Mouse (Mus musculus): Measurements from ENCODE around the gene Atp5mpl. TPM values are rescaled to one million over a fixed set of nuclear protein-coding genes. Genes with fewer than 3 reads are reported as not detected.
"Not testable (repeated sequence)": the region's sequence is repeated elsewhere in the genome, so short reads cannot be mapped to it uniquely, and the experiment has no call there.

The Atp5mpl gene
- polyA plus RNA-seq, 1 experiment from 2014 or later, result 644 TPM

DNA sequence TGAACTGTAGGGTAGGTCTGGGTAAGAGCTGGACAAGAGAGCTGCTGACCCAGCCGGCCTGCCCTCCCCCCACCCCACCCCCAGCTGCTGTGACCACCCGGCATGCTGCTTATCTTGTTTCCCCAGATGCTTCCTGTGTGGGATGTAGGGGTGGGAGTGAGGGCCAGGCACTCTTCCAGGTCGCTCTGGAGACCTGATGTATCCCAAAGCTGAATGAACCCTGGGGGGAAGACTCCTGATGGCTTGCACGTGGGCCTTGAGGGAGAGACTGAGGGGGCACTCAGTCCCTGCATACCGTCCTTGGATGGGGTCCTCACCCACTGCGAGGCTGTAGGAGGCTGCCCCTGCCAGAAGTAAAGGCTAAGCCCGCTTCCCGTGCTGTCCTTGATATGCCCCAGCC lies 21.7 kb downstream of the Atp5mpl start:
- H3K9me3 ChIP-seq (ENCODE audit: control insufficient read depth, low read length), result no peaks in the 10 kb centered on the region
- DNase-seq (no peak), ATAC-seq (ENCODE audit: low FRiP score, low TSS enrichment) (no peak)

DNA sequence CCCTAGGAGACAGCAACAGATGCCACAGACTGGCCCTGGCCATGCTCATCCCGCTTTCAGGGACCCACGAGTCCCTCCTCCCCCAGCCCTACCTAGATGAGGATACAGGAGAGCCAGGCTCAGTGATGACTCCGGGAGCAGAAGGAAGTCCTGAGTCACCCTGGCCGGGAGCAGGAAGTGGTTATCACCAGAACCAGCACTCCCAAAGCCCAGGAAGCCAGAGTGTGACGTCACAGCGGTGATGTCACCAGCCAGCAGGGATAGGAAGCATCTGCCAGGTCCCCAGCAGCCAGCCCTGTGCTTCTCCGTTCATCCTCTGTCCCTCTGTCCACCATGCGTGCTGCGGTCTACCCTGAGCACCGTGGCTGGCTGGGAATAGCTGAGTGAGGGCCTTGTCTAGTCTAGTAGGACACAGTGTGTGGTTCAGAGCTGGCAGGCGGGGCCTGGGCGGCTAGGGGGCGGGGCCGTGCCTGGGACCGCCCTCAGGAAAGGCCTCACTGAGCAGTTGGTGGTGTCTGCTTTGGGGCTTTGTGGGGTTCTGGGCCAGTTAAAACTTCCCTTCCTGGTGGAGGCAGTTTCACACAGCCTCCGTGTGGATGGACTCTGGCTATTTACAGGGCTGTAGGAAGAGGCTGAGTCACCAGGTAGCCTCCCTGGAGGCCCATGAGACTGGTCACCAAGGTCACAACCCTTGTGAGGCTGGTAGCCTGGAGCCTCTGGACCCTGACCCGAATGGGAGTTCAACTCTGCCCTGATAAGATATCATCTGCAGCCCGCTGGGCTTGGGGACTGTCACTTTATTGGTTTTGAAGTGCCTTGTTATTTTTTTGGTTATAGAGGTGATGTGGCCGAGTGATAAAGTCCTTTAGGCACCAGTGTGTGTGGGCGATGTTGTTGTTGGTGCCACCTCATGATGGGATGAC lies 22.5 kb downstream of the Atp5mpl start:
- H3K9me3 ChIP-seq (ENCODE audit: control insufficient read depth, low read length); H3K9ac ChIP-seq (replicated peaks; ENCODE audit: low read length); ATAC-seq (ENCODE audit: low FRiP score, low TSS enrichment); H3K4me3 ChIP-seq (replicated peaks; ENCODE audit: low read depth, low read length); H3K4me2 ChIP-seq (ENCODE audit: low read length); H3K27me3 ChIP-seq (ENCODE audit: control insufficient read depth, insufficient read depth, low read length); H3K4me1 ChIP-seq (ENCODE audit: control insufficient read depth, insufficient read depth, low read length); H3K27ac ChIP-seq (replicated peaks; ENCODE audit: low read depth, low read length); H3K36me3 ChIP-seq (ENCODE audit: control insufficient read depth, insufficient read depth, low read length); DNase-seq: not testable (repeated sequence)
- 74% methylated on average over 16 of the region's 20 CpGs for whole genome bisulfite sequencing

More for the DNA sequence above, 21.7 kb downstream of the Atp5mpl start:
- WGBS, result 71% methylated on average over 8 of the region's 8 CpGs
- H3K27me3 ChIP-seq (ENCODE audit: control insufficient read depth, insufficient read depth, low read length), result no peaks in the 10 kb centered on the region
- H3K4me3 ChIP-seq (replicated peaks; ENCODE audit: low read depth, low read length), result no peak overlapping the region
- H3K9ac ChIP-seq (replicated peaks; ENCODE audit: low read length), result no peak overlapping the region
- no peak overlapping the region; the same call in 1 of the 2 replicates for H3K27ac ChIP-seq (replicated peaks; ENCODE audit: low read depth, low read length)
- H3K4me1 ChIP-seq (ENCODE audit: control insufficient read depth, insufficient read depth, low read length), result no peaks in the 10 kb centered on the region
- H3K36me3 ChIP-seq (ENCODE audit: control insufficient read depth, insufficient read depth, low read length), result no peaks in the 10 kb centered on the region
- H3K4me2 ChIP-seq (ENCODE audit: low read length), result no peak overlapping the region

DNA sequence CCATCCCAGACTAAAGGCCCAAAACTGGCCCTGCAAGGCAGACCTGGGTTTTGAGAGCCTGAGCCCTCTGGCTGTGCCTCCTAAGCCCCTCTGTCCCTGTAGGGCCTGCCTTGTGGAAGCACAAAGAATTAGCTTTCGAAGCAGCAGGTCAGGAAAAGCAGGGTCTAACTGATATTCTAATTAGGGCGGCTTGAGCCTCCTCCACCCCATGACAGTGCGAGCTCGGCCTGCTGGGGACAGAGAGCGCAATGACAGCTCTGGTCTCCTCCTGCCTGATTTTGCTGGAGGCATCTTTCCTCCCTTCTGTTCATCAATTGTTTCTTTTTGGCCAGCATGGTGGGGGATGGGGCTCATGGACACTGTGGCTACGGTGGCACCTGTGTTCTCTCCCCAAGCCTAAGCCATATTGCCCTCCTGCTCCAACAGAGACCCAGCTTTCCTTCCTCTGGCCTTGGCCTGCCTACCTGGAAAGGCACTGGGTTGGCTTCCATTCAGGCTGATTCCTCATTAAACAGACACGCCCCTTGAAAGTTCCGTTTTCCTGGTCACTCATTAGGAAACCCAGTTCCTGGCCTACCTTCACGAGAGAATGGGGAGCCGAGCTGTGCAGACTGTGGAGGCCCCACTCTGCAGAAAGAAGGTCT lies 23.2 kb downstream of the Atp5mpl start:
- no peaks in the 10 kb centered on the region for H3K36me3 ChIP-seq (ENCODE audit: control insufficient read depth, insufficient read depth, low read length)
- H3K9ac ChIP-seq (replicated peaks; ENCODE audit: low read length), result no peak overlapping the region
- no peak overlapping the region for H3K4me3 ChIP-seq (replicated peaks; ENCODE audit: low read depth, low read length)
- no peak overlapping the region for H3K4me2 ChIP-seq (ENCODE audit: low read length)
- 61% methylated on average over 10 of the region's 10 CpGs for WGBS
- H3K9me3 ChIP-seq (ENCODE audit: control insufficient read depth, low read length), result no peaks in the 10 kb centered on the region
- no peak for DNase-seq
- ATAC-seq (ENCODE audit: low FRiP score, low TSS enrichment), result no peak
- no peaks in the 10 kb centered on the region for H3K4me1 ChIP-seq (ENCODE audit: control insufficient read depth, insufficient read depth, low read length)
- no peaks in the 10 kb centered on the region for H3K27me3 ChIP-seq (ENCODE audit: control insufficient read depth, insufficient read depth, low read length)
- H3K27ac ChIP-seq (replicated peaks; ENCODE audit: low read depth, low read length), result no peak overlapping the region

DNA sequence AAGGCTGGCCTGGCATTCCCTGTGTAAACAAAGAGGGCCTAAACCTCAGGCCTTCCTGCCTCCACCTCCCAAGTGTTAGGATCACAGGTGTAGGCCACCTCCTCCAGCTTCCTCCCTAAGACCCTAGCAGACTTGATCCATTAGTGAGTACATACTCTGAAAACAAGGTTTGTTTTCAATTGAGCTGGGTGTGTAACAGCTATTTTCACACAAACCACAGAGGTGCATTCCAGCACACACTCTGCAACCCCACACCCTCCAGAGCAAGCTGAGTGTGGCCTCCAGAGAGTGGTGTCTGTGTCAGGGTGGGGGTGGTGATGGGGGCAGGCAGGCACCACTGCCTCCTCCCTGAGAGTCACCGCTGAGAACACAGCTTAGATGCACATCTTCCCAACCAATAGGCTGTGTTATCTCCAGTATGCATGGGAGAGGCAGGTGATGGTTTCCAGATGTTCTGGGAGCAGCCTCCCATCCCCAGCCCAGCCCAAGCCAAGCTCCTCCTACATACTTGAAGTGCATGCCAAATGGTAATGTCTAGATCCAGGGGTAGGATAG lies 28.1 kb downstream of the Atp5mpl start:
- Histone ChIP-seq H3K9ac (replicated peaks; ENCODE audit: low read length) (no peak overlapping the region), H3K4me3 (replicated peaks; ENCODE audit: low read depth, low read length) (no peak overlapping the region), H3K27ac (replicated peaks; ENCODE audit: low read depth, low read length) (no peak overlapping the region), H3K36me3 (ENCODE audit: control insufficient read depth, insufficient read depth, low read length) (no peaks in the 10 kb centered on the region), H3K4me2 (ENCODE audit: low read length) (no peak overlapping the region), H3K9me3 (ENCODE audit: control insufficient read depth, low read length) (no peaks in the 10 kb centered on the region), H3K27me3 (ENCODE audit: control insufficient read depth, insufficient read depth, low read length) (no peaks in the 10 kb centered on the region), H3K4me1 (ENCODE audit: control insufficient read depth, insufficient read depth, low read length) (no peaks in the 10 kb centered on the region)
- WGBS, result 70% methylated on average over 1 of the region's 1 CpGs
- DNase-seq, result no peak
- ATAC-seq (ENCODE audit: low FRiP score, low TSS enrichment), result no peak

DNA sequence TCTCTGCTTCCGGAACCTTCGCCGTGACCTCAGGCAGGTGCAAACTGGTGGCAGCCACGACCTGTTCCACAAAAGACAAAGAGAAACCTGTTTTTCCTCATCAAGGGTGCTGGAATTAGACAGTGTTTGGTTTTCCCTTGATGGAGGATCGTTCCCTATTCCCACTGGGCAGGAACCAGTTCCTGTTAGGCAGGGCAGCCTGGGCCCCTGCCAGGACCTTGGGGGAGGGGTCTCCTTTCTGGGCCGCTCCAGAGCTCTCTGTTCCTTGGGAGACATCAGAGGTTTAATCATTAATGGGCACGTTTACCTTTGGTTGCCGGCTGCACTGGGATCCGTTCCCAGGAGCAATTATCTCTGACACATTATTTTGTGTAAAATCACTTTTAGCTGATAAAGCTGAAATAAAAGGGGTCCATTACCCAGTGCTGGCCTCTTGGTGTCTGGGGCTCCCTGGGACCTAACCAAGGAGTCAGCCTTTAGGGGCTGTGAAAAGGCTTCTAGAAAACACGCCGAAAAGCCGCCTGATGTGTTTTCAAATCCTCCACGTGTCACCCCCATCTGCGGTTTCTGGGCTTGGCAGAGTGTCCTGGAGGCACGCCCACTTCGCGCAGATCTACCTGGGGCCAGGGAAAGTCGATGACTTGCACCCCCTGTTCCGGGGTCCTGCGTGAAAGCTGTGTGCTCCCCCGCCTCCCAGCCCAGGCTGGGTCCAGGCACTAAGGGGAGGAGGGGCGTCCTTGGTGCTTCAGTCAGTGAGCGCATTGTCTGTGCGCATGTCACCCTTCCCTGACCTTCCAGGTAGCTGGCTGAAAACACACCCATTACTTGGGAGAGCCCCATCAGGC lies 29.8 kb downstream of the Atp5mpl start:
- no peaks in the 10 kb centered on the region for H3K9me3 ChIP-seq (ENCODE audit: control insufficient read depth, low read length)
- no peaks in the 10 kb centered on the region for H3K27me3 ChIP-seq (ENCODE audit: control insufficient read depth, insufficient read depth, low read length)
- no peak overlapping the region for H3K27ac ChIP-seq (replicated peaks; ENCODE audit: low read depth, low read length)
- no peaks in the 10 kb centered on the region for H3K4me1 ChIP-seq (ENCODE audit: control insufficient read depth, insufficient read depth, low read length)
- no peak overlapping the region for H3K4me2 ChIP-seq (ENCODE audit: low read length)
- WGBS, result 46% methylated on average over 24 of the region's 24 CpGs
- no peaks in the 10 kb centered on the region for H3K36me3 ChIP-seq (ENCODE audit: control insufficient read depth, insufficient read depth, low read length)
- H3K9ac ChIP-seq (replicated peaks; ENCODE audit: low read length), result no peak overlapping the region
- no peak overlapping the region for H3K4me3 ChIP-seq (replicated peaks; ENCODE audit: low read depth, low read length)
- no peak for ATAC-seq (ENCODE audit: low FRiP score, low TSS enrichment)
- DNase-seq, result no peak

DNA sequence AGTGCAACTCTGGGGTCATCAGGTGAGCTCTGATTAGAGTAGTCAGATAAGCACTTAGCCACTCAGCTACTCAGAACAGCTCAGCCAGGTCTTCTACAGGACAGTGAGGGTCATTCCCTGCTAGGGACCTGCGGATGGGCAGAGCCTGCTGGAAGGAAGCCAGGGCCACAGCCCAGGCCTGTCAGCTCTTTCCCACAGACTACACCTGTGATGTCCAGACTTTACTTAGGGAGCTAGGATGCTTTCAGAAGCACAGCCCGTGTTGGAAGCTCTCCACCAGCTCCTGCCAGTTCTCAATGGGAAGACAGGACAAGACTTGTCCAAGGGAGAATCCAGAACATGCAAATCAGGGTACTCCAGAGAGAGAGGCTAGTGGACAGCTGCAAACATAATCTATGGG lies 32.8 kb downstream of the Atp5mpl start:
- ATAC-seq (ENCODE audit: low FRiP score, low TSS enrichment) (no peak), DNase-seq (no peak)
- H3K27me3 ChIP-seq (ENCODE audit: control insufficient read depth, insufficient read depth, low read length), result no peaks in the 10 kb centered on the region
- WGBS, result 81% methylated on average over 2 of the region's 2 CpGs
- no peaks in the 10 kb centered on the region for H3K36me3 ChIP-seq (ENCODE audit: control insufficient read depth, insufficient read depth, low read length)
- no peaks in the 10 kb centered on the region for H3K9me3 ChIP-seq (ENCODE audit: control insufficient read depth, low read length)
- no peak overlapping the region for H3K4me2 ChIP-seq (ENCODE audit: low read length)
- no peak overlapping the region for H3K4me3 ChIP-seq (replicated peaks; ENCODE audit: low read depth, low read length)
- no peak overlapping the region for H3K9ac ChIP-seq (replicated peaks; ENCODE audit: low read length)
- H3K4me1 ChIP-seq (ENCODE audit: control insufficient read depth, insufficient read depth, low read length), result no peaks in the 10 kb centered on the region
- H3K27ac ChIP-seq (replicated peaks; ENCODE audit: low read depth, low read length), result no peak overlapping the region

DNA sequence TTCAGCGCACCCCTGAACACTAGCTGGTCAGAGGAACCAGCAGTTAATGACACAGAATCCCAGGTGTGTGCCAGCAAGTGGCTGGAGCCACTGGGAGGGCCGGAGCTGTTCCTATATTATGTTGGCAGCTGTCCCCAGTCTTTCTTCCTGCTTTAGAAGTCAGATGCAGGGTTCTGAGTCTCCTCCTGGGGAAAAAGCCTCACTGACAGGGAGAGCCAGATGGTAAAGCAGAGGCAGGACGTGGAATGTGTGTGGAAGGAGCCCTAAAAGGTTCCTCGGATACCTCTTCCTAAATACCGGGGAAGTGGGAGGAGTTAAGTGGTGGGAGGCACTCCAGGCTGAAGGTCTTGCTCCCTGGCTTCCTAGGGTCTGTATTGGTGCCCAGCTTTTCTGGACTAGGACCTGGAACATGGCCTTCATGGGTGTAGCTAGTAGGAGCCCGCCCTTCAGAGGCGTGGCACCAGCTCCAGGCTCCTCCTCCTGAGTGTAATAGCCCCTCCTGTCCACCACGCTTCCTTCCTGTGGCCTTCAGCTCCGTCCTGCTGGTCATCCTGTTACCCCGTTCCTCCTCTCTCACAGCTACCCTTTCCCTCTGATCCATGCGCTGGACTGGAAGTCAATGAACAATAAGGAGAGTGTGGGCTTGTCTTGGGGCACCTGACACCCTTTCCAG lies 33.6 kb downstream of the Atp5mpl start:
- Histone ChIP-seq H3K36me3 (ENCODE audit: control insufficient read depth, insufficient read depth, low read length) (no peaks in the 10 kb centered on the region), H3K4me2 (ENCODE audit: low read length) (no peak overlapping the region), H3K4me3 (replicated peaks; ENCODE audit: low read depth, low read length) (no peak overlapping the region), H3K9ac (replicated peaks; ENCODE audit: low read length) (no peak overlapping the region), H3K4me1 (ENCODE audit: control insufficient read depth, insufficient read depth, low read length) (no peaks in the 10 kb centered on the region), H3K27ac (replicated peaks; ENCODE audit: low read depth, low read length) (no peak overlapping the region), H3K9me3 (ENCODE audit: control insufficient read depth, low read length) (no peaks in the 10 kb centered on the region), H3K27me3 (ENCODE audit: control insufficient read depth, insufficient read depth, low read length) (no peaks in the 10 kb centered on the region)
- ATAC-seq (ENCODE audit: low FRiP score, low TSS enrichment) (no peak), DNase-seq (no peak)
- WGBS, result 70% methylated on average over 11 of the region's 11 CpGs

DNA sequence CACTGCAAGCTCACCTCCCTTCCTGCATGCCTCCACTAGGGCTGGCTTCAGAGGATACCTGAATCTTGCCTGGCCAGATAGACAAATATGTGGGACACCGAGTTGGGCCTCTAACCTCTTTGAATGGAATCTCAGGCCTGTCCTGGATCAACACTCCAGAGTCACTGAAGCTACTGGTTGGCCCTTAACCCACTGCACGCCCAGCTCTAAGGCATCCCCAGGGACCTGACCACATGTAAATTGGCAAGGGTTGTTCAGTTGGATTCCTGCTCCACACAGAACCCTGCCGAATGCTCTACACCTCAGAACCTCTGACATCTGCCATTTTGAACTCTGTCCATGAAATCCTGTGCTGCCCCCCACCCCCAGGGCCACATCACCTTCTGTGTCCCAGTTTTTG lies 34.3 kb downstream of the Atp5mpl start:
- Histone ChIP-seq H3K4me2 (ENCODE audit: low read length) (no peak overlapping the region), H3K27ac (replicated peaks; ENCODE audit: low read depth, low read length) (no peak overlapping the region), H3K9ac (replicated peaks; ENCODE audit: low read length) (no peak overlapping the region), H3K4me3 (replicated peaks; ENCODE audit: low read depth, low read length) (no peak overlapping the region), H3K4me1 (ENCODE audit: control insufficient read depth, insufficient read depth, low read length) (no peaks in the 10 kb centered on the region), H3K9me3 (ENCODE audit: control insufficient read depth, low read length) (no peaks in the 10 kb centered on the region), H3K27me3 (ENCODE audit: control insufficient read depth, insufficient read depth, low read length) (no peaks in the 10 kb centered on the region), H3K36me3 (ENCODE audit: control insufficient read depth, insufficient read depth, low read length) (no peaks in the 10 kb centered on the region)
- ATAC-seq (ENCODE audit: low FRiP score, low TSS enrichment) (no peak), DNase-seq (no peak)
- WGBS, result 69% methylated on average over 3 of the region's 3 CpGs

Measured in midbrain, embryonic 14.5 days (tissue).